Mouse (Mus musculus): Measurements from ENCODE around the gene Tnrc6b.
"Not testable (repeated sequence)": the region's sequence is repeated elsewhere in the genome, so short reads cannot be mapped to it uniquely, and the experiment has no call there.

Tnrc6b gene

GRCm38 (mm10) chr15:80702910-80703309 is 8.2 kb upstream of the Tnrc6b start:
- DNase-seq (ENCODE audit: low spot score): no peak

DNA sequence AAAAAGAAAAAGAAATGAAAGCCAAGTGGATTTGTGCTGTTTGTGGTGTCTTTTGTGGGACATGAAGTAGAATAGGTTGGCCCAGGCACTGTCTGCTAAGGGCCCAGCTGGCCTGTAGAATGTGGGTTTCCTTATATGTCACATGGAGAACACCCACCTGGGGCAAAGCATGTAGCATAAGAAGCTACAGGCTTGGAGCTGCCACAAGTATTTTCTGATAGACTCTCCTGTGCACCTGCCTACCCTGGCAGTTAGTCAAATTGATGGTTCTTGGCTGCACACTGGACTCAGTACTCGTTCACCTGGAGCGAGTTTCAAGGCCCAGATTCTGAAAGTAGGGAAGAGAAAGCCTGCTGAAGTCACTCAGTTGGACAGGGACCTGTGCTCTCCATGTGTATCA is 7.6 kb upstream of the Tnrc6b start:
- DNase-seq (ENCODE audit: low spot score): no peak

DNA sequence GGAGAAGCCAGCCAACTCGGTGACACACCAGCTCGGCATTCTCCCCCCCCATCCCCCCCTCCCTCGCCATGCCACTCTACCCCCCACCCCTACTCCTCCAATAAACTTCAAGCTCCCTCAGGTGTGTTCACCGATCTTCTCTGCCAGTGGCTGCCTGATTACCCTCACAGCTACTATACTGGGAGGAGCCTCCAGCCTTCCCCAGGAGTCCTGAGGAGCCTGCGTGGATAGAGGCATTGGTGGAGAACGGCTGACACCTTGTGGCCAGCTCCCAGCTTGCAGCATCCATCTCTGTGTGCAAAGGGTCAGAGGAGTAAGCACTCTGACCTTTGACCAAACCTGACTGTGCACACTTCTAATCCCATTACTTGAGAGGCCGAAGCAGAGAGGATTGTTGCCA is 6.8 kb upstream of the Tnrc6b start:
- no peak for DNase-seq (ENCODE audit: low spot score)

DNA sequence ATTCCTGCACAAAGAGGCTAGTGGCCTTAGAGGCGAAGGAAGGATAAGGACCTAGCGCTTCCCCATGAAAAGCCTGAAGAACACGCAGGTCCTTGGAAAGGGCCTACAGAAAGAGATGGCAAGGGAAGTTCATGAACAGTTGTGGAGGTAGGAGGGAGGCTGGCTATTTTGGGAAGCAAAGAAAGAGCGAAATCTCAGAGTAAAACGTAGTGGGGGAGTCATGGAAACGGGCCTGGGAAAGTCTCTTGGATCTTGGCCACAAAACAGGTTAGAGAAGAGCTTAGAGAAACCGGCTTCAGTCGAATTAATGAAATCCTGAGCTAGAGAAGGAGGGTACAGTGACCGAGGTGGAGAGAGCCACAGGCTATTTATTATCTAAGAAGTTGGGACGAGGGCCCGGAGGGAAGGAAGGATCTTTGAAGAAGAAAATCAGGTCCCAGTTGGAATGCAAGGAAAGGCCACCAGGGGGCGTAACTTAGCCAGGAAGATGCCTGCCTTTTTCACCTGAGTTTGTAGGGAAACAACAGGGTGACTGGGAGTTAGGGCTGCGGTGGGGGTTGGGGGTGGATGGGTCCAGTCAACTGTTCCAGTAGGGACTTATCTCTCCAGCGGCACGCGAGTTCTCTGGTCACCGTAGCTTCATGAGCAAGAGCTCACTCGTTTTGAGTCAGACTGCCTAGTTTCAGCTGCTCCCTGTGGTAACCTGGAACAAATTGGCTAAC is 5.1 kb upstream of the Tnrc6b start:
- peak; percentile 70 for DNase-seq (ENCODE audit: low spot score)

GRCm38 (mm10) chr15:80706596-80706995 is 4.5 kb upstream of the Tnrc6b start:
- DNase-seq (ENCODE audit: low spot score): no peak

DNA sequence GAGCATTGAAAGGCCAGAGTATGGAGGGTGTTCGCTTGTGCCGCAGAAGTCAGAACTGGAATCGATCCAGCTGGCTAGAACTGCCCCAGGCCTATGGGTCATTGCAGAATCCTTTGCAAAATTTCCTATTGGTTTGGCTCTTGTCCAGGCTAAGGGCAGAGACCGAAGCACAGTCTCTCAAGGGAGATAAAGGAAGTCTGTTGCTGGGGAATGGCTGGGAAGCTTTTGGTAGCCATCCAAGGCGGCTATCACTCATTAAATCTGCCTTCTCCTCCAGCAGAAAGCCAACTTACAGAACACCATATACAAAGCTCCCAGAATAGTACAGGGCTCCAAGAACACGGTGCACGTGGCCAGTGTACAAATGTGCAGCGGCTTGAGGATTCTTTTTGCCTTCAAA is 4.0 kb upstream of the Tnrc6b start:
- DNase-seq (ENCODE audit: low spot score): no peak

- no peak for DNase-seq (ENCODE audit: low spot score)
Observed at GRCm38 (mm10) chr15:80709593-80709992, 1.5 kb upstream of the Tnrc6b start.

DNA sequence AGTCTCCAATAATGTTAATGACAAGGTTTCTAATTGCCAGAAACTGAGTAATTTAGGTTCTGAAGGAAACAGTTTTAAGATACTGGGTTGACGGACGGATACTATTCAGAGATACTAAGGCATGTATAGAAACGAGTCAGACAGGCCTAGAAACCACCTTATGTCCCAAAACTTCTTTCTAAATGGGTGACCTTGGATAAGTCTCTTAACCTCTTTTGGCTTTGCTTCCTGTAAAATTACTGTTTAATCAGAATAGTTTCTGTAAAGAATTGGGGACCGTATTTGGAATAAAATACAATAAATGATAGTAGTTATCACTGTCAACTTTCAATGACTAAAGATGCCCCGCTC is 881 bp upstream of the Tnrc6b start:
- DNase-seq (ENCODE audit: low spot score): no peak

DNA sequence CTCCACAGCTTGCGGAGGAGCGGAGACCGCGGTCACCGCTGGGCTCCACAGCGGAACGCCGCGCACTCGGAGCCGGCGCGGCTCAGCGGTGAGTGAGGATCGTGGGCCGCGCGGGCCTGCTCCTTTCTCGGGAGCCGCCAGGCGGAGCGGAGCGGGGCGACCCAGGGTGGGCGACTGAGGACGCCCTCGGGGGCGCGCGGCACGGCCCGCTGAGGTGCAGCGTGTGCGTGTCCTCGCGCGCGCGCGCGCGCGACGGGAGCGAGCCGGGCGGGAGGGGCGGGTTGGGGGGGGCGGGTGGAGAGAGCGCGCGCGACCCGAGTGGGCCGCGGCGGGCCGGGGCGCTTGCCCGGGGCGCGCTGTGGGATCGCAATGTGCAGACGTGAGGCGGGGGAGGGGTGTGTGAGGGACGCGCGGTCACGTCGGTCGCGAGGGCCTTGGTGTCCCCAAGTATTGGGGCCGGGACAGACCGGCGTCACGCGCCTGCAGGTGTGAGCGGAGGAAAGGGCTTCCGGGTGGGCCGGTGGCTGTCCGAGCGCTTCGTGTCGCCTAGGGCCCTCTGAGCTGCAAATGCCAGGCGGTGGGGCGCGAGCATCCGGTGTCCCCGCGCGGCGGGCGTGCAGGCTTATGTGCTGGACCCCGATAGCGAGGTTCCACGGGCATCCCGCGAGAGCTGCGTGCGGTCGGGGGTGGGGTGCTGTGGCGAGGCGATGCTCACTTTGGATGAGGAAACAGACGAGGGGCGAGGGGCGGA is 463 bp downstream of the Tnrc6b start:
- peak; percentile 38 for DNase-seq (ENCODE audit: low spot score)

DNA sequence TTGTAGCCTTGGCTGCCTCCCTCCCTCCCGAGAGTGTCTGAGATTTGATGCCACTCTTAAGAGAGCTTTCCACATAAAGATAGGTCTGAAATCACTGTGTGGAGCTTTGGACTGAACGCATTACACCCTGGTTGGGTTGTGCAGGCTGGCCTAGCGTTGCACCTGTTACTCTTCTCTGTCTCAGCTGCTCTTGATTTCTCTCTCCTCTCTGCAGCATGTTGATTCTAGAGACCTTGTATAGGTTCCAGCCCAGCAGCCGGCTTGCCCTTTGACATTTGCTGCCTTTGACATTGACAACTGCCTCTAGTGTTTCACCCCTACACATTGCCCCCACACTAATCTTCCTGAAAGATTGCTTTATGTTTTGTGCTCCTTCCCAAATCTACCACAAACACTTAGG is 3.2 kb downstream of the Tnrc6b start:
- no peak for DNase-seq (ENCODE audit: low spot score)

DNA sequence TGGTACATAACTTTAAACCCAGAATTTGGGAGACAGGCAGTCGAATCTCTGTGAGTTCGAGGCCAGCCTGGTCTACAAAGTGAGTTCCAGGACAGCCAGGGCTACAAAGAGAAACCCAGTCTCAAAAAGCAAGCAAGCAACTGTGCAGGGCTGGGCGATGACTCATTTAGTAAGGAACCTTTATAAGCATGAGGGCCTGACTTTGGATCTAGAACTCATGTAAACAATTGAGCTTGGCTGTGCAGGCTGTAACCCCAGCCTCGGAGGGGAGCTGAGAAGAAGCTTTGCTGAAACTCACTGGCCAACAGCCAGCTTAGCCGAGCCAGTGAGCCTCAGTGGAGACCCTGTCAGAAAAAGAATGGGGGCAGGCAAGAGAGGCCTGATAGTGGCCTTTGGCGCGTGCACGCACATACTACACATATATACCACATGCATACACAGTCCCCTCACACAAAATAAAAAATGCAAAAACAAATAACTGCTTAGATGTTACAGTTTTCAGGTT is 5.6 kb downstream of the Tnrc6b start:
- DNase-seq (ENCODE audit: low spot score): no peak

DNA sequence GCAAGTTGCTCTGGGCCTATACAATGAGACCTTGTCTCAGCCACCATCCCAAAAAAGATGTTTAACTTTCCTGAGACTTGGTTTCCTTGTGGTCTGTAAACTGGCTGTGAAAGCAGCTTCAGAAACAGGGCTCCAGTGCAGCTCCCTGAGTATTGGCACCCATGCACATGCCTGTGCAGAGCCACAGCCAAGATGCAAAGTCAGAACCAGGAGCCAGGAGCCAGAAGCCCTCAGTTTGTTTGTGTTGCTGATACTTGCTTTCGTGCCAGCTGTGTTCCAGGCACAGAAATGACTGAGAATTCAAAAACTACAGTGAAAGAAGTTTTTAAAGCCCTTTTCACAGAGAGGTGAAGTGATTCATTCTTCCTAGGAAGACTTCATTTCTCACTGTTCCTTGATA is 6.3 kb downstream of the Tnrc6b start:
- DNase-seq (ENCODE audit: low spot score): no peak

- no peak for DNase-seq (ENCODE audit: low spot score)
Observed at GRCm38 (mm10) chr15:80720249-80720648, 9.1 kb downstream of the Tnrc6b start.

GRCm38 (mm10) chr15:80721861-80722260 is 10.7 kb downstream of the Tnrc6b start:
- no peak for DNase-seq (ENCODE audit: low spot score)

DNA sequence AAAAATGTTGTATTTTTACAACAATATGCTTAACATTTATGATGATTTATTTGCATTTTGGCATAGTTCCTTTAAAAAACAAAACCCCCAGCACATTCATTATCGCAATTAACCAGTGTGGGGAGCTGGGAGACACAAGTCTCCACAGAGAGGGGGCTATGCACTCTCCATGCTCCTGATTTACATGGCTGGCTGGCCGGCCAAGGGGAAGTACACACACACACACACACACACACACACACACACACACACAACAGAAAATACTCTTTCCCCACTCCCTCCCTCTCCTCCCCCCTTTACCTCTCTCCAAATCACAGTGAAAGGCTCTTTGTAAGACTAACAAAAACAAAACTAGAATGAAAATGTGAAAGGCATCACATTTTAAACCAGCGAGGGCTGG is 11.3 kb downstream of the Tnrc6b start:
- DNase-seq (ENCODE audit: low spot score): no peak

DNA sequence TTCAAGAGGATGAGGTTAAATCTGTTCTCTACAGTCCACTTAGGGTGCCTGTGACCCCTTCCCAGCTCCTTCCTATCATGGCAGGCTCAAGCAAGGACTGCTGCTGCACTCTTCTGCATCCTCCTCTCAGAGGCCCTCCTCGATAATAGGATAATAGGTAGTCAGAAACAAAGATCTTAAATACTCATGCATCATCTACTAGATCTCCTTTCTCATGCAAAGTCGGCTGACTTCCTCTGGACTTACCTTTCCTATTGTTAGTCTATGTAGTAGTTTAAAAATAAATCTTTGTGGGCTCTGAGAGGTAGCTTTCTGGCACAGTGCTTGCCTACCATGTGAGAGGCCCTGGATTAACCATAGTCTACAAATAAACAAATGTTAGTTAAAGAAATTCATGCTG is 18.4 kb downstream of the Tnrc6b start:
- DNase-seq (ENCODE audit: low spot score): no peak

- DNase-seq (ENCODE audit: low spot score): no peak
Observed at GRCm38 (mm10) chr15:80731043-80731442, 19.9 kb downstream of the Tnrc6b start.

DNA sequence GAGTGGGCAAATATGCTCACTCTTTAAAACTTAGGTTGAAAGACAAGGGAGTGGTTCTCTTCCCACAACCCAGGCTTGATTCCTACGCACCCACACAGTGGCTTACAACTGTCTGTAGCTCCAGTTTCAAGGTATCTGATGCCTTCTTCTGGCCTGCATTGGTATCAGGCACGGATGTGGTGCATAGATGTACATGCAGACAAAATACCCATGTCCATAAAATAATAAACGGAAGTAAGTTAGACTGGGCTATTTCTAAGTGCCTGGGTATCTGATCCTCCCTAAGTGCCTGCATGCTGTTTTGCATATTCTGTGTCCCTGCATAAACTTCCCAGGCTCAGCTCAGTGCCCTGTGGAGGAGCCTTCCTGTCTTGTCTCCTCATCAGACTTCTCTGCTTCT is 20.4 kb downstream of the Tnrc6b start:
- no peak for DNase-seq (ENCODE audit: low spot score)

DNA sequence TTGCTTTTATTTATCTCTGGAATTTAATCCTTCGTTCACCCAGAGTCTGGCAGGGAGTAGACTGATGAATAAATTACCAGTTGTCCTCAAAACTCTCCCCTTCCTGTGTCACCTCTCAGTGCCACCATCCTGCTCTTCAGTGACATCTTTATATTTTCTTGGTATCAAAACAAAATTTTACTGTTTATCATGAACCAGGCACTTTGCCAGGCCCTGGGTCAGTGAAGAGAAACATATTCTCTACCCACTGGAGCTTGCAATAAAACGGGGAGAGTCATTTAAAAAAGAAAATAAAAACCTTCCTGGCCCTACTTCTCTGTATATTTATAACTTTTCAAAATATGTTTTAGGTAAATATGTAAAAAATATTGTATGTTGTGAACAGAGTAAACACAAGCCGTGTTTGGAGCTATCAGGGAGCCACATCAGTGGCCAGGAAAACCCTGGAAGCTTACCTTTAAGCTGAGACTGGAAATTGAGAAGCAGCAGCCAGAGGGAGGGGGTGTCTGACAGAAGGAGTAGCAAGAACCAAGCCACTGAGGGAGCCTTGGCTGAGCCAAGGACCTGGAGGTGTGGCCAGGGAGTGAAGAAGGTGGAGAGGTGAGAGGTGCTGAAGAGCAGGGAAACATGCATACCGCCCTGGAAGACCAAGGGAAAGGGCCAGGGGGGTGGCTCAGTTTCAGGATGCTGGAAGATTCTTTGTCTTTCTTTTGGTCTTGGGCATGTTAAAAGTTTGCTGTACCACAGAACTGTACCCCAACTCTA is 21.3 kb downstream of the Tnrc6b start:
- DNase-seq (ENCODE audit: low spot score): no peak

DNA sequence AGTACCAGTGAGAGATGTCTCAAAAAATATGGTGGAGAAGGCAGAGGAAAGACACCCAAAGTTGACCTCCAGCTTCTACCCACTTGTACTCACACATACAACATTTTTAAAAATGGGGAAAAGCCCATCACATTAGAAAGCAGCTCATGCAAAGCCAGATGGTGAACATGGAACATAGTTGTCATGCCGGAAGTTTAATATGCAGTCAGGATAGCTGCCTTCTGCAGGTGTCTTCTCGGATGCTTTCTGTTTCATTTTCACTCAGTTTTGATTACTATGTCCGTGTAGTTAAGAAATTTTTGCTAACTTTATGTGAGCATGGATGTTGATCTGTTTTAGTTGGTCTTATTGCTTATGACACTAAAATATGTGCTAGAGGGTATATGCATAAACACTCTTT is 24.2 kb downstream of the Tnrc6b start:
- no peak for DNase-seq (ENCODE audit: low spot score)

DNA sequence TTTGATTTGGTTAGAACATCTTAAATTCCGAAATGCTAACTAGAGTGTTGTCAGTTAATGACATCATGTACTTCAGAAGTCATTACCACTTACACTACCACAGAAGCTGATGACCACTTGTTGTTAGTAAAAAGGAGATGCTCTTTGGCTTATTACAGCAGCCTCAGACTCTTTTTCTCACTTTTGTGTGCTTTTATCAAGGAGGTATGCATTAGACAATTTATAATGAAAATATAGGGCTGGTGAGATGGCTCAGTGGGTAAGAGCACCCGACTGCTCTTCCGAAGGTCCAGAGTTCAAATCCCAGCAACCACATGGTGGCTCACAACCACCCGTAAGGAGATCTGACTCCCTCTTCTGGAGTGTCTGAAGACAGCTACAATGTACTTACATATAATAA is 24.6 kb downstream of the Tnrc6b start:
- DNase-seq (ENCODE audit: low spot score): not testable (repeated sequence)

GRCm38 (mm10) chr15:80736553-80736952 is 25.4 kb downstream of the Tnrc6b start:
- DNase-seq (ENCODE audit: low spot score): no peak

DNA sequence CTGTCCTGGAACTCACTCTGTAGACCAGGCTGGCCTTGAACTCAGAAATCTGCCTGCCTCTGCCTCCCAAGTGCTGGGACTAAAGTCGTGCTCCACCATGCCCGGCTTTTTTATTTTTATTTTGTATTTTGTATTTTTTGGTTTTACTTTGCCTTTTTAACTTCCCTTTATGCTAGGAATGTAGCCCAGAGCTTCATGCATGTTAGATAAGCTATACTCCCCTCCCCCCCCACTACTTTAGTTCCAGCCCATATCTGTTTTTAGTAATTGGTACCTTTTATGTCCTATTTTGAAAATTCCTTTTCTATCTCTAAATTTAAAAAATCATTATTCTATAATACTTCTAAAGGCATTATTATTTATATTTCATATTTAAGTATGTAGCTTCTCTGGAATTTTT is 27.1 kb downstream of the Tnrc6b start:
- DNase-seq (ENCODE audit: low spot score): no peak

All from ovary, postnatal 10 days (tissue).